Mouse (Mus musculus) MEL (cell line): Measurements from ENCODE around the gene Gm17651. TPM values are rescaled to one million over a fixed set of nuclear protein-coding genes. Genes with fewer than 3 reads are reported as not detected.

Experiments
- DNase-seq: peaks from one replicate; pipeline ENCODE4 v3.0.0; 2011; ENCODE audit warnings: low read depth, low spot score
- H3K27ac ChIP-seq: 2 replicates; pipeline ENCODE4 v1.5.1; 2012; ENCODE audit warnings: low read depth, mild to moderate bottlenecking, control low read depth, low read length, moderate library complexity; ENCODE audit not compliant: control insufficient read depth
- H3K27me3 ChIP-seq, 2 experiments: fragments of 150-350 bp in 1 of 2; sonication (generic) in 1 of 2; 2 replicates each; pipeline ENCODE4 v1.6.1; 2012; ENCODE audit warnings: low read length in 2 of 2, mild to moderate bottlenecking in 2 of 2, improper control_type of control experiment in 1 of 2, moderate library complexity in 1 of 2; ENCODE audit not compliant: insufficient read depth in 2 of 2, control insufficient read depth in 1 of 2
- H3K36me3 ChIP-seq, 2 experiments: 2 replicates each; pipeline ENCODE4 v1.6.1; 2012 to 2014; ENCODE audit warnings: low read length in 2 of 2, improper control_type of control experiment in 1 of 2, inconsistent platforms in 1 of 2, mild to moderate bottlenecking in 1 of 2; ENCODE audit not compliant: insufficient read depth in 2 of 2, control insufficient read depth in 1 of 2
- H3K4me1 ChIP-seq, 2 experiments: fragments of 150-350 bp in 1 of 2; sonication (generic) in 1 of 2; 2 replicates each; pipeline ENCODE4 v1.6.1; 2012; ENCODE audit warnings: low read length in 2 of 2, improper control_type of control experiment in 1 of 2, mild to moderate bottlenecking in 1 of 2; ENCODE audit not compliant: insufficient read depth in 2 of 2, control insufficient read depth in 1 of 2
- H3K4me3 ChIP-seq, 2 experiments: fragments of 150-350 bp in 1 of 2; sonication (generic) in 1 of 2; 2 replicates each; pipeline ENCODE4 v1.5.1; 2012; ENCODE audit warnings: low read depth in 2 of 2, low read length in 2 of 2, mild to moderate bottlenecking in 2 of 2, moderate library complexity in 2 of 2, control low read depth in 1 of 2, improper control_type of control experiment in 1 of 2; ENCODE audit not compliant: control insufficient read depth in 1 of 2, insufficient read depth in 1 of 2
- H3K79me2 ChIP-seq: 2 replicates; pipeline ENCODE4 v1.6.1; 2012; ENCODE audit warnings: mild to moderate bottlenecking, low read length, moderate library complexity; ENCODE audit not compliant: control insufficient read depth, poor library complexity, insufficient read depth
- H3K9ac ChIP-seq: 2 replicates; pipeline ENCODE4 v1.6.1; 2012; ENCODE audit warnings: low read depth, mild to moderate bottlenecking, control low read depth, low read length, moderate library complexity; ENCODE audit not compliant: control insufficient read depth, poor library complexity, severe bottlenecking
- H3K9me3 ChIP-seq: fragments of 150-350 bp; sonication (generic); replicated peaks from 2 replicates; pipeline ENCODE4 v1.6.1; 2012; ENCODE audit warnings: mild to moderate bottlenecking, low read length, improper control_type of control experiment, moderate library complexity; ENCODE audit not compliant: insufficient read depth
- BHLHE40 ChIP-seq: IDR thresholded peaks from 2 replicates; pipeline ENCODE4 v1.6.1; 2012; ENCODE audit warnings: low read depth, mild to moderate bottlenecking, inconsistent platforms, low read length, improper control_type of control experiment, borderline replicate concordance
- CHD2 ChIP-seq: IDR thresholded peaks from 2 replicates; pipeline ENCODE4 v1.6.1; 2011; ENCODE audit warnings: low read length, improper control_type of control experiment
- E2F4 ChIP-seq: IDR thresholded peaks from 2 replicates; pipeline ENCODE4 v1.6.1; 2011; ENCODE audit warnings: low read depth, low read length, improper control_type of control experiment, borderline replicate concordance
- ELF1 ChIP-seq: IDR thresholded peaks from 2 replicates; pipeline ENCODE4 v1.6.1; 2014; ENCODE audit warnings: low read depth, mild to moderate bottlenecking, inconsistent platforms, low read length, improper control_type of control experiment, moderate library complexity
- ETS1 ChIP-seq: IDR thresholded peaks from 2 replicates; pipeline ENCODE4 v1.6.1; 2012; ENCODE audit warnings: low read depth, mild to moderate bottlenecking, inconsistent platforms, low read length, improper control_type of control experiment, moderate library complexity
- GABPA ChIP-seq: IDR thresholded peaks from 2 replicates; pipeline ENCODE4 v1.6.1; 2012; ENCODE audit warnings: low read depth, mild to moderate bottlenecking, inconsistent platforms, low read length, improper control_type of control experiment, moderate library complexity
- GATA1 ChIP-seq: IDR thresholded peaks from 2 replicates; pipeline ENCODE4 v1.6.1; 2011; ENCODE audit warnings: low read depth, low read length, improper control_type of control experiment
- HCFC1 ChIP-seq: IDR thresholded peaks from 2 replicates; pipeline ENCODE4 v1.6.1; 2012; ENCODE audit warnings: low read depth, mild to moderate bottlenecking, inconsistent platforms, low read length, improper control_type of control experiment, moderate library complexity
- KAT2A ChIP-seq: conservative IDR thresholded peaks from 2 replicates; pipeline ENCODE4 v1.6.1; 2012; ENCODE audit warnings: low read depth, low read length, improper control_type of control experiment, inconsistent platforms
- MAFK ChIP-seq: IDR thresholded peaks from 2 replicates; pipeline ENCODE4 v1.6.1; 2011; ENCODE audit warnings: low read depth, mild to moderate bottlenecking, low read length, improper control_type of control experiment, borderline replicate concordance
- MAX ChIP-seq: IDR thresholded peaks from 2 replicates; pipeline ENCODE4 v1.6.1; 2011; ENCODE audit warnings: low read length, improper control_type of control experiment
- MEF2A ChIP-seq: IDR thresholded peaks from 2 replicates; pipeline ENCODE4 v1.6.1; 2014; ENCODE audit warnings: low read depth, mild to moderate bottlenecking, inconsistent platforms, low read length, improper control_type of control experiment; ENCODE audit not compliant: poor library complexity, insufficient replicate concordance, severe bottlenecking; ENCODE audit errors: extremely low read depth
- MXI1 ChIP-seq: IDR thresholded peaks from 2 replicates; pipeline ENCODE4 v1.6.1; 2011; ENCODE audit warnings: mild to moderate bottlenecking, low read depth, low read length, improper control_type of control experiment
- POLR2A ChIP-seq, 2 experiments: IDR thresholded peaks; 2 replicates each; pipeline ENCODE4 v1.6.1; 2011 to 2012; ENCODE audit warnings: low read length in 2 of 2, mild to moderate bottlenecking in 2 of 2, control low read depth in 1 of 2, improper control_type of control experiment in 1 of 2, low read depth in 1 of 2, moderate library complexity in 1 of 2; ENCODE audit not compliant: control insufficient read depth in 1 of 2, insufficient read depth in 1 of 2, poor library complexity in 1 of 2
- RCOR1 ChIP-seq: IDR thresholded peaks from 2 replicates; pipeline ENCODE4 v1.6.1; 2012; ENCODE audit warnings: low read depth, mild to moderate bottlenecking, inconsistent platforms, low read length, improper control_type of control experiment
- SIN3A ChIP-seq: IDR thresholded peaks from 2 replicates; pipeline ENCODE4 v1.6.1; 2012; ENCODE audit warnings: low read length, improper control_type of control experiment, inconsistent platforms
- SMC3 ChIP-seq: IDR thresholded peaks from 2 replicates; pipeline ENCODE4 v1.6.1; 2011; ENCODE audit warnings: low read depth, low read length, improper control_type of control experiment
- TAL1 ChIP-seq: IDR thresholded peaks from 2 replicates; pipeline ENCODE4 v1.6.1; 2012; ENCODE audit warnings: mild to moderate bottlenecking, inconsistent platforms, low read length, moderate library complexity, mixed read lengths
- TCF12 ChIP-seq: IDR thresholded peaks from 2 replicates; pipeline ENCODE4 v1.6.1; 2014; ENCODE audit warnings: low read depth, mild to moderate bottlenecking, inconsistent platforms, low read length, improper control_type of control experiment, moderate library complexity
- UBTF ChIP-seq: IDR thresholded peaks from 2 replicates; pipeline ENCODE4 v1.6.1; 2012; ENCODE audit warnings: low read depth, mild to moderate bottlenecking, inconsistent platforms, low read length, improper control_type of control experiment, moderate library complexity, borderline replicate concordance; ENCODE audit not compliant: insufficient read depth
- ZKSCAN1 ChIP-seq: IDR thresholded peaks from 2 replicates; pipeline ENCODE4 v1.6.1; 2012; ENCODE audit warnings: low read depth, mild to moderate bottlenecking, inconsistent platforms, low read length, improper control_type of control experiment, moderate library complexity
- ZMIZ1 ChIP-seq: IDR thresholded peaks from 2 replicates; pipeline ENCODE4 v1.6.1; 2012; ENCODE audit warnings: low read depth, mild to moderate bottlenecking, inconsistent platforms, low read length, improper control_type of control experiment, moderate library complexity
- polyA plus RNA-seq, 2 experiments: library from polyadenylated mRNA; stranded (reverse) in 1 of 2; unstranded in 1 of 2; fragments of >175 nt in 1 of 2; fragments of >200 nt in 1 of 2; gene quantifications; 2 replicates each; pipeline versions ENCODE4 v1.2.1 to v1.2.4; 2012; ENCODE audit warnings: low replicate concordance in 2 of 2, low read depth in 1 of 2; ENCODE audit not compliant: insufficient read length in 2 of 2, insufficient read depth in 1 of 2, missing spikeins in 1 of 2
- total RNA-seq: library from RNA; depleted of rRNA; stranded (reverse); fragments of 300-350 nt; gene quantifications from 2 replicates; pipeline ENCODE4 v1.2.3, GENCODE M21; 2012

The Gm17651 gene
- total and polyA plus RNA-seq, 3 experiments = not detected

GRCm38 (mm10) chr3:97634288-97634761 lies 40.2 kb downstream of the Gm17651 start (continued):
- no peak for TF ChIP-seq ZMIZ1

- H3K9me3 ChIP-seq = no peaks in the 10 kb centered on the region
These were observed 41.0 kb downstream of the Gm17651 start for GRCm38 (mm10) chr3:97633456-97633855.

GRCm38 (mm10) chr3:97631258-97631860 lies 43.1 kb downstream of the Gm17651 start:
- TF ChIP-seq E2F4 (no peak), ZKSCAN1 (no peak), MAX (no peak), ZMIZ1 (no peak), GABPA (no peak)

More at GRCm38 (mm10) chr3:97633456-97633855, 41.0 kb downstream of the Gm17651 start:
- H3K4me1 ChIP-seq = peaks cover 2 to 8% of the 10 kb centered on the region in 2 experiments; a peak in 2 of 4 replicates
- no peak for DNase-seq
- peaks cover 0 to 3% of the 10 kb centered on the region in 2 experiments; a peak in 2 of 4 replicates for H3K36me3 ChIP-seq
- H3K9ac ChIP-seq = no peak overlapping the region
- H3K27ac ChIP-seq = no peak overlapping the region
- no peaks in the 10 kb centered on the region for H3K79me2 ChIP-seq
- H3K4me3 ChIP-seq = no peak overlapping the region
- H3K27me3 ChIP-seq = peaks cover 11 to 21% of the 10 kb centered on the region in 2 experiments
- TF ChIP-seq MXI1 = no peak
- TF ChIP-seq TCF12 = no peak
- no peak for TF ChIP-seq TAL1
- TF ChIP-seq BHLHE40 = no peak
- no peak for TF ChIP-seq SIN3A
- TF ChIP-seq UBTF = no peak
- no peak for TF ChIP-seq MAFK
- no peak for TF ChIP-seq POLR2A (IDR thresholded peaks at IDR 0.05; ENCODE audit: control insufficient read depth in 1 of 2, insufficient read depth in 1 of 2, low read depth in 1 of 2, low read length in 2 of 2, poor library complexity in 1 of 2)
- TF ChIP-seq GATA1 = no peak
- no peak for TF ChIP-seq SMC3
- no peak for TF ChIP-seq MEF2A
- no peak for TF ChIP-seq E2F4
- TF ChIP-seq MAX = no peak
- no peak for TF ChIP-seq HCFC1
- no peak for TF ChIP-seq ETS1
- TF ChIP-seq RCOR1 = no peak
- no peak for TF ChIP-seq KAT2A
- TF ChIP-seq CHD2 = no peak
- TF ChIP-seq ELF1 = no peak

More at GRCm38 (mm10) chr3:97631258-97631860, 43.1 kb downstream of the Gm17651 start:
- Histone ChIP-seq H3K36me3 (peaks cover 0 to 6% of the 10 kb centered on the region in 2 experiments; a peak in 2 of 4 replicates), H3K4me1 (peaks cover 2 to 12% of the 10 kb centered on the region in 2 experiments; a peak in 3 of 4 replicates), H3K27ac (no peak overlapping the region), H3K4me3 (no peak overlapping the region), H3K9me3 (no peaks in the 10 kb centered on the region), H3K9ac (no peak overlapping the region), H3K27me3 (peaks cover 9 to 14% of the 10 kb centered on the region in 2 experiments), H3K79me2 (no peaks in the 10 kb centered on the region)
- DNase-seq = no peak
